Mouse (Mus musculus) spleen, adult 2 months (tissue): ENCODE data around the gene Lrrn4cl.

Experiments used
- CTCF ChIP-seq: fragments of 200-500 bp; IDR thresholded peaks from 2 replicates; pipeline ENCODE4 v1.5.1; 2011; ENCODE audit warnings: mild to moderate bottlenecking, inconsistent platforms; ENCODE audit not compliant: insufficient read depth, insufficient read length, insufficient replicate concordance; ENCODE audit errors: extremely low read depth
- POLR2A ChIP-seq: fragments of 200-500 bp; IDR thresholded peaks from 2 replicates; pipeline ENCODE4 v1.6.1; 2011; ENCODE audit warnings: low read depth, low read length, inconsistent platforms

DNA sequence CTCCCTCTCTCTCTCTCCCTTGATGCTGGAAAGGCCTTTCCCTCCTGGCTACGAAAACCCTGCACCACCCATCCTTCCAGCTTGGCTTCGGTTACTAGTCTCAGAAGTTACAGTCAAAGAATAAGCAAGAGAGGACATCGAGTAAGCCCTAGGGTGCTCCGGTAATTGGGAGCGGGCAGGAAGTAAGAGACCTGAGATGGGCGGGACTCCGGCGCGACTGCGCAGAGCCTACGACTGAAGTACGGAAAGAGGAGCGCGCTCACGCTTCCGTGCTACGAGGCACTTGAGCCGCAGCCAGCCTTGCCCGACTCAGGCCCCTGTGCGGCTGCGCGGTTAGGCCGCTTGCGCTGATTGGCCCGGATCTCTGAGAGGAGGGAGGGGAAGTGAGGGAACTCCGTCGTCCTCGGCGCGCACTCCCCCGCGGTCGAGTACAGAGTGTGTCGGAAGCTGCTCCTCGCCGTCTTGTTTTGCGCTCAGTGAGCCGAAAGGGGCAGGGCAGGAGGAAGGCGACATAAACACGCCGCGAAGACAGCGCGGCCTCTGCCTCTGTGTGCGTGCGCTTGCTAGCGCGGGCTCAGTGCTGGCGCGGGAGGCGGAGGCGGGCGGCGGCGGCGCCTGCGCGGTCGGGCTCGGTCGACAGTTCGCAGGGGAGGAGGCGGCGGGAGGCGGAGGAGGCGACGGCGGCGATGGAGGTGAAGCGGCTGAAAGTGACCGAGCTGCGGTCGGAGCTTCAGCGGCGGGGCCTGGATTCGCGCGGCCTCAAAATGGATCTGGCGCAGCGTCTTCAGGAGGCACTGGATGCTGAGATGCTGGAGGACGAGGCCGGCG lies 30.8 kb upstream of the Lrrn4cl start, which contains the start of gene Hnrnpul2:
- TF ChIP-seq POLR2A (peak; percentile 94), CTCF (no peak)
